Mouse (Mus musculus) brown adipose tissue, adult 24 weeks (tissue): ENCODE results near the gene Frk. TPM values are rescaled to one million over a fixed set of nuclear protein-coding genes. Genes with fewer than 3 reads are reported as not detected.
"Not testable (repeated sequence)": the region's sequence is repeated elsewhere in the genome, so short reads cannot be mapped to it uniquely, and the experiment has no call there.

Experiments used
- H3K27ac ChIP-seq: fragments of 200-500 bp; replicated peaks from 2 replicates; pipeline ENCODE4 v1.5.1; 2012; ENCODE audit warnings: low read depth, mild to moderate bottlenecking, low read length
- H3K4me1 ChIP-seq: fragments of 200-500 bp; 2 replicates; pipeline ENCODE4 v1.6.1; 2012; ENCODE audit warnings: low read length, mixed read lengths; ENCODE audit not compliant: control insufficient read depth, insufficient read depth, insufficient read length
- H3K4me3 ChIP-seq: fragments of 200-500 bp; 2 replicates; pipeline ENCODE4 v1.5.1; 2012; ENCODE audit warnings: low read depth, mild to moderate bottlenecking, low read length, moderate library complexity; ENCODE audit not compliant: insufficient read depth
- polyA plus RNA-seq: library from polyadenylated mRNA; stranded (reverse); fragments of >200 nt; gene quantifications from 2 replicates; pipeline ENCODE4 v1.2.4, GENCODE M21; 2012; ENCODE audit not compliant: missing spikeins, insufficient read depth, insufficient read length

The Frk gene
- polyA plus RNA-seq, 1 experiment, result 3.7 TPM

- Histone ChIP-seq H3K4me3 (no peak overlapping the region), H3K27ac (no peak overlapping the region), H3K4me1 (peaks cover 2% of the 10 kb centered on the region; the same call in 1 of the 2 replicates)
Measured at GRCm38 (mm10) chr10:34532507-34532906, 49.3 kb downstream of the Frk start.

- no peaks in the 10 kb centered on the region for H3K4me1 ChIP-seq
- no peak overlapping the region for H3K4me3 ChIP-seq
- H3K27ac ChIP-seq, result no peak overlapping the region
Measured at GRCm38 (mm10) chr10:34540687-34541086, 57.5 kb downstream of the Frk start.

- Histone ChIP-seq H3K4me1 (no peaks in the 10 kb centered on the region), H3K4me3 (no peak overlapping the region), H3K27ac (no peak overlapping the region)
Measured at GRCm38 (mm10) chr10:34541717-34542490, 58.7 kb downstream of the Frk start.

- no peaks in the 10 kb centered on the region for H3K4me1 ChIP-seq
- no peak overlapping the region for H3K27ac ChIP-seq
- H3K4me3 ChIP-seq, result no peak overlapping the region
Measured at GRCm38 (mm10) chr10:34550612-34551011, 67.4 kb downstream of the Frk start.

GRCm38 (mm10) chr10:34551636-34552035 is 68.4 kb downstream of the Frk start:
- no peak overlapping the region for H3K27ac ChIP-seq
- H3K4me3 ChIP-seq, result no peak overlapping the region
- no peaks in the 10 kb centered on the region for H3K4me1 ChIP-seq

- H3K27ac ChIP-seq, result no peak overlapping the region
- no peak overlapping the region for H3K4me3 ChIP-seq
Measured at GRCm38 (mm10) chr10:34563518-34564176, 80.4 kb downstream of the Frk start.

GRCm38 (mm10) chr10:34615474-34615873 is 132.3 kb downstream of the Frk start:
- Histone ChIP-seq H3K4me1 (no peaks in the 10 kb centered on the region), H3K4me3 (no peak overlapping the region), H3K27ac (no peak overlapping the region)

More at GRCm38 (mm10) chr10:34563518-34564176, 80.4 kb downstream of the Frk start:
- no peaks in the 10 kb centered on the region for H3K4me1 ChIP-seq

GRCm38 (mm10) chr10:34617216-34617615 is 134.0 kb downstream of the Frk start:
- Histone ChIP-seq H3K4me3 (no peak overlapping the region), H3K27ac (no peak overlapping the region), H3K4me1 (no peaks in the 10 kb centered on the region)

GRCm38 (mm10) chr10:34618490-34618889 is 135.3 kb downstream of the Frk start:
- Histone ChIP-seq H3K27ac (no peak overlapping the region), H3K4me3 (no peak overlapping the region), H3K4me1 (no peaks in the 10 kb centered on the region)

- H3K27ac ChIP-seq, H3K4me1 ChIP-seq, H3K4me3 ChIP-seq: not testable (repeated sequence)
Measured at GRCm38 (mm10) chr10:34620540-34620939, 137.3 kb downstream of the Frk start.

- no peak overlapping the region for H3K4me3 ChIP-seq
- no peak overlapping the region for H3K27ac ChIP-seq
- H3K4me1 ChIP-seq, result no peaks in the 10 kb centered on the region
Measured at GRCm38 (mm10) chr10:34638245-34638644, 155.0 kb downstream of the Frk start.

Other genes with a start within 250 kb of the Frk start
- gene Tspyl1, start 201.2 kb upstream of the Frk start, polyA plus RNA-seq, result 26.1 and 34.6 TPM in 2 replicates
- gene Tspyl4, start 186.0 kb upstream of the Frk start, polyA plus RNA-seq, result 2.6 and 6.0 TPM in 2 replicates
- gene Col10a1, start 93.4 kb upstream of the Frk start, polyA plus RNA-seq, result not detected in 2 replicates
- gene Nt5dc1, start 64.8 kb upstream of the Frk start, polyA plus RNA-seq, result 19.9 and 21.1 TPM in 2 replicates